Mouse (Mus musculus): ENCODE measurements around the gene Cers1. TPM values are rescaled to one million over a fixed set of nuclear protein-coding genes. Genes with fewer than 3 reads are reported as not detected.

Cers1 gene
- polyA plus RNA-seq, 1 experiment, result 0.23 TPM

GRCm38 (mm10) chr8:70274350-70274749 lies 41.2 kb upstream of the Cers1 start:
- Histone ChIP-seq H3K27me3 (ENCODE audit: control insufficient read depth, insufficient read depth, insufficient read length) (no peaks in the 10 kb centered on the region), H3K36me3 (ENCODE audit: control insufficient read depth, insufficient read depth) (no peaks in the 10 kb centered on the region), H3ac (ENCODE audit: control insufficient read depth, insufficient read length, low read depth) (no peak overlapping the region), H3K4me3 (ENCODE audit: insufficient read depth, poor library complexity, severe bottlenecking) (no peak overlapping the region), H3K79me2 (ENCODE audit: control insufficient read depth, insufficient read depth) (no peaks in the 10 kb centered on the region), H3K79me3 (ENCODE audit: low read depth) (no peaks in the 10 kb centered on the region)
- TF ChIP-seq MYOG (IDR thresholded peaks at IDR 0.05; ENCODE audit: control insufficient read depth, extremely low read depth, insufficient read length) (no peak), MAX (IDR thresholded peaks at IDR 0.05) (no peak), MYOD1 (IDR thresholded peaks at IDR 0.05; ENCODE audit: control insufficient read depth, insufficient read length, low read depth) (no peak), CEBPB (IDR thresholded peaks at IDR 0.05; ENCODE audit: low read depth) (no peak), CTCF (IDR thresholded peaks at IDR 0.05; ENCODE audit: control insufficient read depth, insufficient read depth, insufficient read length) (no peak), USF1 (IDR thresholded peaks at IDR 0.05; ENCODE audit: low read depth) (no peak), FOSL1 (IDR thresholded peaks at IDR 0.05; ENCODE audit: insufficient read depth, low read length, poor library complexity, severe bottlenecking) (no peak)

GRCm38 (mm10) chr8:70276476-70276875 lies 39.1 kb upstream of the Cers1 start:
- no peaks in the 10 kb centered on the region for H3K79me3 ChIP-seq (ENCODE audit: low read depth)
- TF ChIP-seq MYOD1 (IDR thresholded peaks at IDR 0.05; ENCODE audit: control insufficient read depth, insufficient read length, low read depth) (no peak), USF1 (IDR thresholded peaks at IDR 0.05; ENCODE audit: low read depth) (no peak), MAX (IDR thresholded peaks at IDR 0.05) (no peak), CEBPB (IDR thresholded peaks at IDR 0.05; ENCODE audit: low read depth) (no peak), CTCF (IDR thresholded peaks at IDR 0.05; ENCODE audit: control insufficient read depth, insufficient read depth, insufficient read length) (no peak), FOSL1 (IDR thresholded peaks at IDR 0.05; ENCODE audit: insufficient read depth, low read length, poor library complexity, severe bottlenecking) (no peak), MYOG (IDR thresholded peaks at IDR 0.05; ENCODE audit: control insufficient read depth, extremely low read depth, insufficient read length) (no peak)
- no peaks in the 10 kb centered on the region for H3K36me3 ChIP-seq (ENCODE audit: control insufficient read depth, insufficient read depth)
- no peaks in the 10 kb centered on the region for H3K27me3 ChIP-seq (ENCODE audit: control insufficient read depth, insufficient read depth, insufficient read length)
- no peak overlapping the region for H3K4me3 ChIP-seq (ENCODE audit: insufficient read depth, poor library complexity, severe bottlenecking)
- H3K79me2 ChIP-seq (ENCODE audit: control insufficient read depth, insufficient read depth), result no peaks in the 10 kb centered on the region
- no peak overlapping the region for H3ac ChIP-seq (ENCODE audit: control insufficient read depth, insufficient read length, low read depth)

DNA sequence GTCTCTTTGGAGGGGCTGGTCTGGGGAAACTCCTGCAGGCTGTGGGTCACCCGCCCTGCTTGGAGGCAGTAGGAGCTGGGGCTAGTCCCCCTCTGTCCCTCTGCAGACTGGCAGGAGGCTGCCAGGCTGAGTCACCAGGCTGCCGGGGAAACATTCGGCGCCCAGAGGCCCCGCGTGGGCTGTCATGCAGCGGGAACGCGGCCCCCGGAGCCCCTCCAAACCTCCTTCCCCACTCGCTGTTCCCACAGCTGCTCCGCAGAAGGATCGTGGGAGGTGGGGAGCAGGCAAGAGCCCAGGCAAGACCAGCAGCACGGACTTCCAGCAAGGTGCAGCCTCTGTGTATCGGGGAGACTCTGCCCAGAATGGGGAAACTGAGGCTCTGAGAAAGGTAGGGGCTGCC lies 37.4 kb upstream of the Cers1 start:
- H3K4me3 ChIP-seq (ENCODE audit: insufficient read depth, poor library complexity, severe bottlenecking), result no peak overlapping the region
- H3K27me3 ChIP-seq (ENCODE audit: control insufficient read depth, insufficient read depth, insufficient read length), result no peaks in the 10 kb centered on the region

GRCm38 (mm10) chr8:70279266-70279665 lies 36.3 kb upstream of the Cers1 start:
- Histone ChIP-seq H3K4me3 (ENCODE audit: insufficient read depth, poor library complexity, severe bottlenecking) (no peak overlapping the region), H3K27me3 (ENCODE audit: control insufficient read depth, insufficient read depth, insufficient read length) (no peaks in the 10 kb centered on the region), H3ac (ENCODE audit: control insufficient read depth, insufficient read length, low read depth) (no peak overlapping the region), H3K36me3 (ENCODE audit: control insufficient read depth, insufficient read depth) (no peaks in the 10 kb centered on the region), H3K79me3 (ENCODE audit: low read depth) (peaks cover 8% of the 10 kb centered on the region), H3K79me2 (ENCODE audit: control insufficient read depth, insufficient read depth) (peaks cover 14% of the 10 kb centered on the region)
- TF ChIP-seq CTCF (IDR thresholded peaks at IDR 0.05; ENCODE audit: control insufficient read depth, insufficient read depth, insufficient read length), result no peak
- TF ChIP-seq USF1 (IDR thresholded peaks at IDR 0.05; ENCODE audit: low read depth), result no peak
- no peak for TF ChIP-seq MYOD1 (IDR thresholded peaks at IDR 0.05; ENCODE audit: control insufficient read depth, insufficient read length, low read depth)
- TF ChIP-seq FOSL1 (IDR thresholded peaks at IDR 0.05; ENCODE audit: insufficient read depth, low read length, poor library complexity, severe bottlenecking), result no peak
- no peak for TF ChIP-seq MYOG (IDR thresholded peaks at IDR 0.05; ENCODE audit: control insufficient read depth, extremely low read depth, insufficient read length)
- TF ChIP-seq MAX (IDR thresholded peaks at IDR 0.05), result no peak
- no peak for TF ChIP-seq CEBPB (IDR thresholded peaks at IDR 0.05; ENCODE audit: low read depth)

More for the DNA sequence above, 37.4 kb upstream of the Cers1 start:
- no peaks in the 10 kb centered on the region for H3K36me3 ChIP-seq (ENCODE audit: control insufficient read depth, insufficient read depth)
- no peak for TF ChIP-seq USF1 (IDR thresholded peaks at IDR 0.05; ENCODE audit: low read depth)
- no peak for TF ChIP-seq MAX (IDR thresholded peaks at IDR 0.05)
- TF ChIP-seq MYOD1 (IDR thresholded peaks at IDR 0.05; ENCODE audit: control insufficient read depth, insufficient read length, low read depth), result no peak
- TF ChIP-seq CEBPB (IDR thresholded peaks at IDR 0.05; ENCODE audit: low read depth), result no peak
- no peak for TF ChIP-seq MYOG (IDR thresholded peaks at IDR 0.05; ENCODE audit: control insufficient read depth, extremely low read depth, insufficient read length)
- TF ChIP-seq CTCF (IDR thresholded peaks at IDR 0.05; ENCODE audit: control insufficient read depth, insufficient read depth, insufficient read length), result no peak
- no peak for TF ChIP-seq FOSL1 (IDR thresholded peaks at IDR 0.05; ENCODE audit: insufficient read depth, low read length, poor library complexity, severe bottlenecking)
- H3K79me3 ChIP-seq (ENCODE audit: low read depth), result no peaks in the 10 kb centered on the region
- H3K79me2 ChIP-seq (ENCODE audit: control insufficient read depth, insufficient read depth), result peaks cover 3% of the 10 kb centered on the region
- no peak overlapping the region for H3ac ChIP-seq (ENCODE audit: control insufficient read depth, insufficient read length, low read depth)

- Histone ChIP-seq H3K36me3 (ENCODE audit: control insufficient read depth, insufficient read depth) (peaks cover 8% of the 10 kb centered on the region), H3K79me3 (ENCODE audit: low read depth) (peaks cover 14% of the 10 kb centered on the region), H3K4me3 (ENCODE audit: insufficient read depth, poor library complexity, severe bottlenecking) (no peak overlapping the region), H3K79me2 (ENCODE audit: control insufficient read depth, insufficient read depth) (peaks cover 32% of the 10 kb centered on the region), H3ac (ENCODE audit: control insufficient read depth, insufficient read length, low read depth) (no peak overlapping the region), H3K27me3 (ENCODE audit: control insufficient read depth, insufficient read depth, insufficient read length) (no peaks in the 10 kb centered on the region)
- no peak for TF ChIP-seq CEBPB (IDR thresholded peaks at IDR 0.05; ENCODE audit: low read depth)
- TF ChIP-seq CTCF (IDR thresholded peaks at IDR 0.05; ENCODE audit: control insufficient read depth, insufficient read depth, insufficient read length), result no peak
These were observed 34.6 kb upstream of the Cers1 start for GRCm38 (mm10) chr8:70281001-70281400.

GRCm38 (mm10) chr8:70282603-70283135 lies 32.9 kb upstream of the Cers1 start, which contains the start of gene Homer3:
Gene Homer3, plus strand, starts transcription at chr8:70282827.
- Histone ChIP-seq H3K36me3 (ENCODE audit: control insufficient read depth, insufficient read depth) (peaks cover 24% of the 10 kb centered on the region), H3K79me3 (ENCODE audit: low read depth) (peaks cover 17% of the 10 kb centered on the region), H3K79me2 (ENCODE audit: control insufficient read depth, insufficient read depth) (peaks cover 37% of the 10 kb centered on the region), H3ac (ENCODE audit: control insufficient read depth, insufficient read length, low read depth) (peak within 1 kb of the TSS; percentile 97), H3K4me3 (ENCODE audit: insufficient read depth, poor library complexity, severe bottlenecking) (peak within 1 kb of the TSS; percentile 79), H3K27me3 (ENCODE audit: control insufficient read depth, insufficient read depth, insufficient read length) (no peaks in the 10 kb centered on the region)
- no peak for TF ChIP-seq USF1 (IDR thresholded peaks at IDR 0.05; ENCODE audit: low read depth)
- peak; percentile 94 for TF ChIP-seq CTCF (IDR thresholded peaks at IDR 0.05; ENCODE audit: control insufficient read depth, insufficient read depth, insufficient read length)
- no peak for TF ChIP-seq MYOD1 (IDR thresholded peaks at IDR 0.05; ENCODE audit: control insufficient read depth, insufficient read length, low read depth)
- no peak for TF ChIP-seq MAX (IDR thresholded peaks at IDR 0.05)
- TF ChIP-seq FOSL1 (IDR thresholded peaks at IDR 0.05; ENCODE audit: insufficient read depth, low read length, poor library complexity, severe bottlenecking), result no peak
